Mouse (Mus musculus): ENCODE data around the gene Gbe1. TPM values are rescaled to one million over a fixed set of nuclear protein-coding genes. Genes with fewer than 3 reads are reported as not detected.

The Gbe1 gene
- 10 to 100 TPM; 11.4 to 11.7 TPM for total RNA-seq (2023)

GRCm38 (mm10) chr16:70313886-70314577 lies at the start of gene Gbe1:
Gbe1 (plus strand) TSS chr16:70313949.

All from T-cell, adult 66 days (primary cell).